ENCODE assay signal across 8 mouse cellular contexts in the genomic region with DNA sequence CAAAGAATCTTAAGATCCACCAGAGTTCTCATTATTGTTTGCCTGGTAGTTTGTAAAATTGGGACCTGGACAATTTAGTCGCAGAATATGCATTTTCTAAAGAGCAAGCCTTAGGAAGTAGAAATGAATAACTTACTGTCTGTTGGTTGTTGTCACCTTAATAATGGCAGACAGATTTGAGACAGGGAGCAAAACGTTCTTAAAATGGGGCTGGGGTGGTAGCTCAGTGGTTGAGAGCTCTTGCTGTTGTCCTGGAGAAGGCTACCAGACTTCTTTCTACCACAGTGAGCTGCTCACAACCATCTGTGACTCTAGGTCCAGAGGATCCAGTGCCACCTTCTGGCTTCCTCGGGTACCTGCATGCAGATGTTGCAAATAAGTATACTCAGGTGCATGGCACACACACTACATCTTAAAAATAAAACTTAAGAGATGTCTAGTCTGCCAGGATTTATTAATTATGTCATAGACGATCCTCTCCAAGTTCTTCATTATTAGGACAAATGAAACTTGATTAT. TPM values are rescaled to one million over a fixed set of nuclear protein-coding genes. Genes with fewer than 3 reads are reported as not detected.
DNase-seq lines count a peak whose midpoint lies in the region; ATAC-seq and TF ChIP-seq lines count a peak whose summit lies in the region.

No protein-coding gene starts in this region.

- peak; percentile 32 to 72; a peak in 3 of 4 replicates for TF ChIP-seq CTCF in CH12.LX (conservative IDR thresholded peaks at IDR 0.05 in 1 of 2, IDR thresholded peaks at IDR 0.05 in 1 of 2; ENCODE audit: low read depth in 2 of 2, low read length in 2 of 2)
- peak; percentile 64 for TF ChIP-seq CTCF in intestine, postnatal 0 days (IDR thresholded peaks at IDR 0.05; ENCODE audit: low read depth)
- TF ChIP-seq CTCF in lung, embryonic 14.5 days (IDR thresholded peaks at IDR 0.05; ENCODE audit: low read depth) = peak; percentile 47

- TF ChIP-seq EP300 in CH12.LX (IDR thresholded peaks at IDR 0.05; ENCODE audit: low read length) = no peak

- peak overlapping the region; percentile 52; the same call in 1 of the 2 replicates for H3K4me2 ChIP-seq in CH12.LX (ENCODE audit: insufficient read depth, low read depth, poor library complexity, severe bottlenecking)
- peak overlapping the region; percentile 81 for H3K4me2 ChIP-seq in intestine, postnatal 0 days (replicated peaks; ENCODE audit: low read depth)
- peak overlapping the region; percentile 82 for H3K4me2 ChIP-seq in lung, embryonic 14.5 days

- in situ Hi-C loops in CH12.LX (cut with MboI; ENCODE audit: low pct_ligation_motif_present, low pct_unique_long_range_greater_than_20kb, low sequenced_read_pairs) = no loop called here

- peaks cover 24 to 41% of the 10 kb centered on the region in 2 experiments for H3K36me3 ChIP-seq in CH12.LX (replicated peaks in 1 of 2; ENCODE audit: control insufficient read depth in 1 of 2, insufficient read depth in 1 of 2, low read length in 1 of 2)
- H3K36me3 ChIP-seq in forebrain, embryonic 10.5 days (replicated peaks) = peaks cover 44% of the 10 kb centered on the region
- peaks cover 17% of the 10 kb centered on the region for H3K36me3 ChIP-seq in intestine, postnatal 0 days (ENCODE audit: control insufficient read depth, insufficient read depth)
- H3K36me3 ChIP-seq in lung, embryonic 14.5 days (ENCODE audit: insufficient read depth) = peaks cover 31% of the 10 kb centered on the region

- TF ChIP-seq RAD21 in CH12.LX (IDR thresholded peaks at IDR 0.05; ENCODE audit: low read depth, low read length) = peak; percentile 31

- dilution Hi-C loops in CH12.LX (cut with MboI; ENCODE audit: extremely low pct_ligation_motif_present, extremely low pct_unique_long_range_greater_than_20kb, low sequenced_read_pairs) = no loop called here

- peak overlapping the region; percentile 79 to 97 (median 93) for H3K4me3 ChIP-seq in CH12.LX (replicated peaks in 1 of 3; ENCODE audit: low read depth in 2 of 3, low read length in 2 of 3, poor library complexity in 1 of 3)
- peak overlapping the region; percentile 83 for H3K4me3 ChIP-seq in forebrain, embryonic 10.5 days
- H3K4me3 ChIP-seq in intestine, postnatal 0 days (ENCODE audit: low read depth, low read length) = peak overlapping the region; percentile 76
- H3K4me3 ChIP-seq in lung, embryonic 14.5 days (ENCODE audit: low read depth, low read length) = peak overlapping the region; percentile 87

- no peak for TF ChIP-seq POLR2A in CH12.LX (IDR thresholded peaks at IDR 0.05; ENCODE audit: low read depth, low read length)

- peaks cover 8% of the 10 kb centered on the region; the same call in 1 of the 2 replicates for H3K79me2 ChIP-seq in CH12.LX (replicated peaks; ENCODE audit: control insufficient read depth, extremely low read depth, insufficient read depth, poor library complexity, severe bottlenecking)

- H3K4me1 ChIP-seq in CH12.LX (ENCODE audit: control insufficient read depth in 1 of 2, insufficient read depth in 2 of 2) = peaks cover 5 to 12% of the 10 kb centered on the region in 2 experiments; a peak in 2 of 4 replicates
- peaks cover 19% of the 10 kb centered on the region for H3K4me1 ChIP-seq in forebrain, embryonic 10.5 days
- H3K4me1 ChIP-seq in intestine, postnatal 0 days (replicated peaks; ENCODE audit: control insufficient read depth, insufficient read depth, low read length) = no peaks in the 10 kb centered on the region
- H3K4me1 ChIP-seq in lung, embryonic 14.5 days (ENCODE audit: insufficient read depth) = 0 out of 2 replicates have a peak, but pooled peaks cover 3% of the 10 kb centered on the region

- WGBS in forebrain, embryonic 10.5 days = 69% methylated on average over 4 of the region's 4 CpGs
- WGBS in intestine, postnatal 0 days = 64% methylated on average over 4 of the region's 4 CpGs
- WGBS in lung, embryonic 14.5 days = 61% methylated on average over 4 of the region's 4 CpGs

- H3K9ac ChIP-seq in CH12.LX (ENCODE audit: insufficient read depth, low read depth) = peak overlapping the region; percentile 98
- no peak overlapping the region for H3K9ac ChIP-seq in intestine, postnatal 0 days (ENCODE audit: low read depth, low read length)
- H3K9ac ChIP-seq in lung, embryonic 14.5 days = peak overlapping the region; percentile 93

- H3K9me3 ChIP-seq in CH12.LX (replicated peaks; ENCODE audit: low read length) = no peaks in the 10 kb centered on the region
- H3K9me3 ChIP-seq in forebrain, embryonic 10.5 days = no peaks in the 10 kb centered on the region
- no peaks in the 10 kb centered on the region for H3K9me3 ChIP-seq in intestine, postnatal 0 days (ENCODE audit: control insufficient read depth)
- H3K9me3 ChIP-seq in lung, embryonic 14.5 days (ENCODE audit: low read depth, low read length) = no peaks in the 10 kb centered on the region

- peak; percentile 17 for ATAC-seq in activated CD4-positive, CD25-positive, alpha-beta regulatory T cell, adult 4 months
- ATAC-seq in intestine, postnatal 0 days = no peak
- no peak for ATAC-seq in lung, embryonic 14.5 days (ENCODE audit: insufficient read depth)
- peak; percentile 58; the same call in 1 of the 2 replicates for ATAC-seq in neutrophil, adult 5-6 weeks (ENCODE audit: extremely low read depth, insufficient number of reproducible peaks, low FRiP score, poor library complexity, severe bottlenecking)

- no peak overlapping the region for H3K27ac ChIP-seq in CH12.LX (ENCODE audit: insufficient read depth, low read depth)
- H3K27ac ChIP-seq in forebrain, embryonic 10.5 days = no peak overlapping the region
- no peak overlapping the region; the same call in 1 of the 2 replicates for H3K27ac ChIP-seq in intestine, postnatal 0 days (ENCODE audit: low read depth, low read length)
- no peak overlapping the region for H3K27ac ChIP-seq in lung, embryonic 14.5 days (ENCODE audit: low read depth)

- H3K27me3 ChIP-seq in CH12.LX (replicated peaks) = no peaks in the 10 kb centered on the region
- H3K27me3 ChIP-seq in forebrain, embryonic 10.5 days (ENCODE audit: poor library complexity, severe bottlenecking) = no peaks in the 10 kb centered on the region
- no peaks in the 10 kb centered on the region for H3K27me3 ChIP-seq in intestine, postnatal 0 days (replicated peaks; ENCODE audit: control insufficient read depth, insufficient read depth, low read length)
- H3K27me3 ChIP-seq in lung, embryonic 14.5 days (ENCODE audit: insufficient read depth, low read length) = no peaks in the 10 kb centered on the region

- DNase-seq in CH12.LX (ENCODE audit: extremely low read depth) = peak; percentile 84
- peak; percentile 29 for DNase-seq in forebrain, embryonic 10.5 days (ENCODE audit: extremely low spot score, low spot score)
- DNase-seq in lung, embryonic 14.5 days = peak; percentile 67
- no peak for DNase-seq in gastrocnemius, postnatal 25 days
- no peak for DNase-seq in right cerebral cortex, adult 2 months (ENCODE audit: low spot score in 2 of 2)

TF ChIP-seq in CH12.LX, 34 proteins besides CTCF, POLR2A, EP300 and RAD21:
- TF ChIP-seq NRF1 (IDR thresholded peaks at IDR 0.05; ENCODE audit: low read depth, low read length) (no peak), MEF2A (IDR thresholded peaks at IDR 0.05; ENCODE audit: borderline replicate concordance, low read depth, low read length) (no peak), CHD2 (IDR thresholded peaks at IDR 0.05; ENCODE audit: low read length) (no peak), TCF12 (IDR thresholded peaks at IDR 0.05; ENCODE audit: low read depth, low read length) (0 out of 2 replicates have a peak, but pooled peaks have one; percentile 3), BHLHE40 (IDR thresholded peaks at IDR 0.05; ENCODE audit: low read depth, low read length) (no peak), ETS1 (conservative IDR thresholded peaks at IDR 0.05; ENCODE audit: low read depth, low read length) (no peak), NELFE (IDR thresholded peaks at IDR 0.05; ENCODE audit: low read depth, low read length) (0 out of 2 replicates have a peak, but pooled peaks have one; percentile 7), TBP (conservative IDR thresholded peaks at IDR 0.05; ENCODE audit: low read depth, low read length) (0 out of 2 replicates have a peak, but pooled peaks have one; percentile 30), PAX5 (IDR thresholded peaks at IDR 0.05; ENCODE audit: low read length) (no peak), SMC3 (IDR thresholded peaks at IDR 0.05; ENCODE audit: low read depth, low read length) (peak; percentile 27; the same call in 1 of the 2 replicates), USF1 (IDR thresholded peaks at IDR 0.05; ENCODE audit: low read depth, low read length) (no peak), RCOR1 (conservative IDR thresholded peaks at IDR 0.05; ENCODE audit: low read depth, low read length) (no peak), UBTF (IDR thresholded peaks at IDR 0.05; ENCODE audit: low read depth, low read length) (no peak), JUND (conservative IDR thresholded peaks at IDR 0.05; ENCODE audit: low read depth, low read length) (no peak)

RNA-seq across cellular contexts. Expression of a gene that starts 1.0 kb away (rescaled TPM):
- 12.2 and 12.7 TPM in 2 replicates for total RNA-seq in CH12.LX (2012; rRNA removed)
- total RNA-seq in CH12.LX (2014; rRNA removed) = 28.4 TPM in 2 replicates
- 14.8 and 20.8 TPM in 2 replicates for polyA plus RNA-seq in CH12.LX (2012; ENCODE audit: insufficient read length, low read depth)
- 10 to 100 TPM; 10.4 to 10.8 TPM for polyA plus RNA-seq in activated CD4-positive, CD25-positive, alpha-beta regulatory T cell, adult 4 months (2017; shearing (Covaris generic))
- 38.6 and 41.7 TPM in 2 replicates for polyA plus RNA-seq in forebrain, embryonic 10.5 days (2016; fragmentation: Nextera tagmentation; extraction: Ambion mirVana)
- polyA plus RNA-seq in intestine, postnatal 0 days (2015; fragmentation: Nextera tagmentation; extraction: Ambion mirVana) = 12.1 and 12.3 TPM in 2 replicates
- 34.4 and 37.3 TPM in 2 replicates for polyA plus RNA-seq in lung, embryonic 14.5 days (2014; fragmentation: Nextera tagmentation; extraction: Ambion mirVana)
- total RNA-seq in neutrophil, adult 5-6 weeks (2017) = 17.0 and 18.3 TPM in 2 replicates
- 10 to 100 TPM; 12.8 to 14.1 TPM for total RNA-seq in gastrocnemius, postnatal 25 days (2021)

Comparison
In these comparisons a context has a peak if more than half of its experiments do, and no peak if none do; other contexts are left out.
1. DNase-seq: peak in CH12.LX (single experiment), forebrain, embryonic 10.5 days (single experiment) and lung, embryonic 14.5 days (single experiment); none in gastrocnemius, postnatal 25 days (single experiment) and right cerebral cortex, adult 2 months (0 of 2).
2. ATAC-seq: peak in activated CD4-positive, CD25-positive, alpha-beta regulatory T cell, adult 4 months (single experiment) and neutrophil, adult 5-6 weeks (single experiment); none in intestine, postnatal 0 days (single experiment) and lung, embryonic 14.5 days (single experiment).
3. Peak in every context shown above with its lines, with median percentiles within 50 percentile points of each other: H3K4me2 ChIP-seq, H3K4me3 ChIP-seq and CTCF ChIP-seq.